Mouse (Mus musculus) v-Abl transformed pro-B cells (cell line): ENCODE measurements around the gene Bcas1.

ENCODE experiments used
- in situ Hi-C, 2 experiments: fragments of 400-800 bp; cut with MboI; formaldehyde crosslinking; loops; one replicate each; pipeline ENCODE4 v1.15.1; 2025; ENCODE audit not compliant: unreplicated experiment in 2 of 2

Bcas1 gene

DNA sequence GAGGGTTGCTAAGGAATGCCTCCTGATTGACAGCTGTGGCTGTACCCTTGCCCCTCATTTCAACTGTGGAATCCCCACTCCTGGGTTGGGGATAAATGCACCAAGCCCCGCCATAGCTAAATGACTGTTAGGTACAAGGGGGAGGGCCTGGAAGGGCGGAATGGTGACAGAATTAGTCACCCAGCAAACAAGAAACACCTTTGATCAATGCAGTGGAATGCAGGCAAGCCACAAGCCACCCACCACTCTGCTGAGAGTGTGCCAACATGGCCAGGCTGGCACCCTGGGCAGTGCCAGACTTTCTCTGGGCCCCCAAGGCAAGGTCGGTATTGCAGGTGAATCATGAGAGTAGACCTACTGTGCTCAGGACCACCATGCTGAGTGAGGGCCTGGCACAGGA lies 3.5 kb downstream of the Bcas1 start:
- in situ Hi-C loops = loop anchor here in 1 of 2 experiments (25.0 kb wide), 1 partner anchor 1437 kb away; no protein-coding TSS in a partner anchor

DNA sequence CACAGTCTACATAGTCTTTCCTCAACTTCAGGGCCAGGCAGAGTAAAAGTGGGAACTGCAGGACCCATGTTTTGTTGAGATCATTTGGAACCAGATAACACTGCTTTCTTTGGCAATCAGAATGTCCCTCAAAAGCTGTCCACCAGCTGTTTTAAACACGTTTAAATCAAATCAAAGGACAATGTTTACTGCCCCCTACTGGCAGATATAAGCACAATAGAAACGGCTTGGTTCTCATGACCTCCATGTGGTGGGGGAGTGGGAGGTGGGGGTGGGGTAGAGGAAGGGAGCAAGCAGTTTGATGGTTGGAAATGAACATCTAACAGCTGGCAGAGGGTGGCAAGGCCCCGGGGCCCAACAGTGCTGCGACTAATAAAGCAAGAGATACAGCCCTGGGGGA lies 5.7 kb downstream of the Bcas1 start:
- in situ Hi-C loops = loop anchor here in 1 of 2 experiments (25.0 kb wide), 1 partner anchor 1435 kb away; no protein-coding TSS in a partner anchor

DNA sequence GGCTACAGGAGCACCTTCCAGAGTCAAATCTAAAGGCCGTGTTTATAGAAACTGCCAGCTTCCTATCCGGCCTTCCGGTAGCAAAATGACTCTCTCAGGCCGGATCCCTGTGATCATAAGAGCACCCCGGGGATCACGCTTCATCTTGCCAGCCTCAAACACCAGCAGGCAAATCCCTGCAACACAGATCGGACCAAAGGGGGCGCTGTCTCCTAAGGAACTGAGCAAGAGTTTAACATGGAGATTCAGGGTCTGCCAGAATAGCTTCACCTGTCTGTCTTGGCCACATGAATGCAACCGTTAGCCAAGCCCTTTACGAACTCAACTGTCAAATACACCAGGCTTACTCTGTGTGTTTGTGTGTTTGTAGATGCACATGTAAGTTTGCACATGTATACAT lies 8.9 kb downstream of the Bcas1 start:
- in situ Hi-C loops = loop anchor here in 1 of 2 experiments (25.0 kb wide), 1 partner anchor 1431 kb away; no protein-coding TSS in a partner anchor

DNA sequence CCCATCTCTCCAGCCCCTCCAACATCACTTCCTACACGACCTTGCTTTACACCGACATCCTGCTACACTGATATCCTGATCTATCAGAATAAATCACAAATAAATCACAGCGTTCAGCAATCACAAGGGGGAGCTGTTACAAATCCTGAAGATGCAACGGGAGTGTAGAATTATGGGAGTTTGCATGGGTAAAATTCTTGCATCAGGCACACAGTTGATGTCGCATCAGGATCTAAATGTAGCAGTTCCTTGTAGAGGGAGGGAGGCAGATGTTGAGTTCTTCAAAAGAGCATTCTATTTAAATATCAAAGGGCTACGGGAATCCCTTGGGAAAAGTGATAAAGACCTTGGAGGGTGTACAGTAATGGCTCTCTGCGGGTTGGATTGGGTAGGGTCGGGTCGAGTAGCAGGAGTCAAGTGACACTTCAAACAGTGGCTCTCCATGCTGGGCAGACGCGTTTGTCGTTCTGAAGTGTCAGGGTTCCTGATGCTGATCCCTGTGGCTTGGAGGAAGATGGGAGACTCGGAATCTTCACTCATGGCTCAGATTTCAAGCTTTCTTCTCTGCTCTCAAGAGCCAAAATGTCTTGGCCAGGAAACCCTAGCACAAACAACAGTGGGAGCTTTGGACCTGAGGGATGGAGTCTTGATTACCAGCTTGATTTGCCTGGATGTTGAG lies 16.0 kb downstream of the Bcas1 start:
- in situ Hi-C loops = loop anchor here in 1 of 2 experiments (25.0 kb wide), 1 partner anchor 1424 kb away; no protein-coding TSS in a partner anchor

DNA sequence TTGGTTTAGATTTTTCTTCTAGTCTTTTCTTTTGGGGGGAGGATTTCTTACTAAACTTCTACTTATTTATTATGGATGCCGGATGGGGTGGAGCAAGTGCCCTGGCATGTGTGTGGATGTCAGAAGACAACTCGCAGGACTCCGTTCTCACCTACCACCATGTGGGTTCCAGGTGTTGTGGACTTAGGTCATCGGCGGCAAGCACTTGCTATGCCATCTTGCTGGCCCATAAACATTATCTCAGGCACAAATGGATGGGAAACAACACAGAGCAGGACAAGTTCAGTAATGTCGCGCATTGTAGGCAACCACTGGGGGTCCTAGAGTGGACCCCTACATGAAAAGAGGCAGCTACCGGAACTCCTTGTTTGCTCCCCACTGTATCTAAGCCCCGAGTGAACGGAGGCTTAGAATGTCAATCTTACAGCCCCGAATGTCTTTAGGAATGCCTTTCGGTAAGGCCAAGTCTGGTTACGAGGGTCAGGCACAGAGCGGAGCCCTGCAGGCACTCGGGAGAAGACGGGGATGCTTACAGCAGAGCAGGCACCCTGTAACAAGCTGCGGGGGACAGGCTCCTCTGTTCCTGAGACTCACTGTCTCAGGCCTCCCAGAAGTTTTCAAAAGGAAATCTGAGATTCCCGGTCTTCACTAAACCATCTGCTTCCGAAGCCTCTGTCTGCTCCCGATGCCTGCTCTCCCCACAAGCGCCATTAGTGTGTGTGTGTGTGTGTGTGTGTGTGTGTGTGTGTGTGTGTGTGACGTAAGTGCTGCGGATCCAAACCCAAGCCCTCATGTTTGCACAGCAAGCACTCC lies 16.8 kb downstream of the Bcas1 start:
- in situ Hi-C loops = loop anchor here in 1 of 2 experiments (25.0 kb wide), 1 partner anchor 1424 kb away; no protein-coding TSS in a partner anchor

DNA sequence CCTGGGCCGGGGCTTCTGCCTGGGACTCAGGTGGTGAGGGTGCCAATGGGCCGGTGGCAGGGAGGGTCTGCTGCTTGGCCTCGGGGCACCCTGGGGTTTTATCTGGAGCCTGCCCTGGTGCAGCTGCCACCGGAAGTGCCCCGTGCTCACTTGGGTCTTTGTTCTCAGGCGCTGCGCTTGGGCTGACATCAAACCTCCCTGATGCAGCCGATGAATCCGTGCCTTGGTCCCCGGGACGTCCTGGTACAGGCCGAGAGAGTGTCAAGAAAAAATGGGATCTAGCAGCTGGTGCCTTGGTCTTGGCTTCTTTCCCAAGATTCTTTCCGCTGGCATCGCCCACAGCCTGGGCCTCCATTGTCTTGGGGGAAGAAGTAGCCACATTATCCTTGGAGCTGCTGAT lies 21.2 kb downstream of the Bcas1 start:
- in situ Hi-C loops = loop anchor here (10.0 to 25.0 kb wide), 2 partner anchors 1412 to 1419 kb away; no protein-coding TSS in a partner anchor

DNA sequence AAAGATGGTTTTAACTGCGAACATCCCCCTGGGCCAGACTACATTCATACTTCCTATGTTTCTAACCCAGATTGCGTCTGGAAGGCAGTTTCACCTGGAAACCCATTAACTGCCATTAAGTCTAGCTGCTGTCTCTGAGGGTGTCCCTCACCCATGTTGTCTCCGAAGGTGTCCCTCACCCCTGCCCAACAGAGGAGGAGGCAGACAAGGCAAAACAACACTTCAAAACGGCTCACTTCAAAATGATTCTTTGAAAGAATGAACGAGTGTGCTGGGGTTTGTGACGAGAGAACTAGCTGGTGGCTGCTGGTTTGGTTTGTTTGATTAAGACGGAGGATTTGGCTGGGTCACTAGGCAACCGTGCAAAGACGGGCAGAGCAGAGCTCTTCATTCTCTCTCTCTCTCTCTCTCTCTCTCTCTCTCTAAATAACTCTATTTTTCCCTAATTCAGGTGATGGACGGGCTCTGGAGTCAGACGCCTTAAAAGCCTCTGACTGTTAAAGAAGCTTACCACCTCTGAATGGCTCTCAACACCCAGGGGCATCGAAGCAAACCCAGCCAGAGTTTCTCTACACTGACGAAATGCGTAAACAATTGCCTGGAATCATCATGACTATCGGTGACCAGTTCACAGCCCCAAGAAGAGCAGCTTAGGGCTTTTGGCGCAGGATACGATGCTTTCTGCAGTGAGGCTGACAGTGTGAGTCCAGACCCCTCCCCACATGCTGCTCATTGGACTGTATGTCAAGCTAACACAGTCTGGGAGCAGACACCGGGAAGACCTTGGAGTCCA lies 22.7 kb downstream of the Bcas1 start:
- in situ Hi-C loops = loop anchor here (5.0 to 25.0 kb wide), 3 partner anchors 48 to 1418 kb away; no protein-coding TSS in a partner anchor

DNA sequence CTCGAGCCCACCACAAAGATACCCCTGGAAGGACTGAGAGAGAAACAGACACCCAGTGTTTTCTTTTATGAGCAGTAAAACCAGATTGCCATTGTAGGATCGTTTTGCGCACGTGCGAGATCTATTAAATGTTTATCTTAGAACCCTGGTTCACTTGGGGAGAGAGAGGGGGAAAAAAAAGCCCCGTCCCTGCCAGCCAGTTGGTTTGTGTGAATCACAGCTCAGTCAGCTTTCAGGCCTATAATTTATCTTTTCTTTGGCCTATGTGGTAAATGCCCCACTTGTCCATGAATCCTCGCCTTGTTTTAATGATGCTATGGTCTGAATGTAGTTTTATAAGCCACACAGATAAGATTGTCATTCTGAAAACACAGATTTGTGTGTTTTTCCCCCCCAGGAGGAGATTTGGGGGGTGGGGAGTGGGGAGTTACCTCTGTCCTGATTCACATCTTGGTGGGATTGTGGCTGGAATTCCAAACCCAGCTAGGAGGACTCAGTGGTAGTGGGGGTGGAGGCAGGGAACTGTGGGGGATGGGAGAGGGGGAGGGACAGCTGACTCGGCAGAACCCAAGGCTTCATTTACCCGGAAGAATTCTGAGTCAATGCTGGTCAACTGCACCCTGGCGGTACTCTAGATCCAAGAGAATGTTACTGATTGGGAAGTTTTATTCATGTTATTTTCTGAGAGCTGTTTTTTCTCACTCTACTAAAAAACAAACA lies 23.8 kb downstream of the Bcas1 start:
- in situ Hi-C loops = loop anchor here (5.0 to 25.0 kb wide), 3 partner anchors 47 to 1417 kb away; no protein-coding TSS in a partner anchor

DNA sequence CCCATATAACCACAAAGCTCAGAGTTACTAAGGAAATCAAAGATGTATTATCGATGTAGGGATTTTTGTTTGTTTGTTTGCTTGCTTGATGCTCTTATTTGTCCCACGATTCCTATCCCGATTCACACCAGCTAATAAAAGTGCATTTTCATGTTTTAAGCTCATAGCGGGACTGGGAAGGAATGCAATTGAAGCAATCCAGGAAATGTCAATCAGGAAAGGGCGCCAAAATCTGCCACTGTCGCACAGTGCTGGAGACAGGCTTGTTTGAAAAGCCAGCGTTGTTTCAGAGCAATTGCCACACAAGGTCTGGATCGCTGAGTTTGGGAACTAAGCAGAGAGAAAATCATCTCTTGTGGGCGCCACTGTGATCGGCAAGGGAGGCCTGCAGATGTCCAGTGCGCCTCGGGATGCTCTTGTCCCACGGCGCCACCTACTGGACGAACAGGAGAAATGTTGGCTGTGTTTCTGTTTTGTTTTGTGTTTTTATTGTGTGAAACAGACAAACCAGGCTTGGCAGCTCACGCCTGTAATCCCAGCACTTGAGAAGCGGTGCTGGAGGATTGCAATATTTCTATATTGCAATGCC lies 26.3 kb downstream of the Bcas1 start:
- in situ Hi-C loops = loop anchor here (5.0 to 25.0 kb wide), 3 partner anchors 44 to 1414 kb away; no protein-coding TSS in a partner anchor

DNA sequence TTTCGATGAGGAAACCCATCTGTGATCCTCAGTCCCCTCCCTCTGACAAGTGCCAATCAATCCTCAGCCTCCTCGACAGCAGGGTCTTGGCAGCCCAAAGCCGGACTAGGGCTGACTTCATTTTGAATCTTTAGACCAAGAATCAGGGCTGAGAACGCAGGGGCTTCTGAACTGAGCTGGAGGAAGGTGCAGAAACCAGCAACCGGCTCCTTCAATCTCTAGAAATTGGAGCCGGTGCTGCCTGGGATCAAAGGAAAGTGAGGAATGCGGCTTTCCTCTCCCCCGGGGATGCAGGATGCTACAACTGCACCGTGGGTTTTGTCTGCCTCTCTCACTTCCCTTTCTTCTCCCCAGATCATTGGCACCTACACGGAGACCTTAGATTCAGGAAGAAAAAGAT lies 27.0 kb downstream of the Bcas1 start:
- in situ Hi-C loops = loop anchor here (5.0 to 25.0 kb wide), 3 partner anchors 43 to 1413 kb away; no protein-coding TSS in a partner anchor

DNA sequence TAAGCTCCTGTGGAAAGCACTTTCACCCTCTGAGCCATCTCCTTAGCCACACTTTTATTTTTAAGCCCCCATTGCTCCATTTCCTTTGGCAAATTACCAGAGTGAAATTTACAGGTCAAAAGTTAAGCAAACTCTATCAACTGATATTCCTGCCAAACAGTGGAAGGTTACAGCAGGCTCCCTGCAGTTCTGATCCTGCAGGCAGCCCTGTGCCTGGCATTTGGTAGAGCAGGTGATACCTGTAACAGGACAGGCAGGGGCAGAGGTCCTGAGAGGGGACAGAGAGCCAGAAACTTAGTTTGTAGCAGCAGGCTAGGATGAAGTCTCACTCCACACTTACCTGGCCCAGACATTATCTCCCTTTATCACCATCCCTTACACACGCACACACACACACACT lies 35.7 kb downstream of the Bcas1 start:
- in situ Hi-C loops = no loop called here

DNA sequence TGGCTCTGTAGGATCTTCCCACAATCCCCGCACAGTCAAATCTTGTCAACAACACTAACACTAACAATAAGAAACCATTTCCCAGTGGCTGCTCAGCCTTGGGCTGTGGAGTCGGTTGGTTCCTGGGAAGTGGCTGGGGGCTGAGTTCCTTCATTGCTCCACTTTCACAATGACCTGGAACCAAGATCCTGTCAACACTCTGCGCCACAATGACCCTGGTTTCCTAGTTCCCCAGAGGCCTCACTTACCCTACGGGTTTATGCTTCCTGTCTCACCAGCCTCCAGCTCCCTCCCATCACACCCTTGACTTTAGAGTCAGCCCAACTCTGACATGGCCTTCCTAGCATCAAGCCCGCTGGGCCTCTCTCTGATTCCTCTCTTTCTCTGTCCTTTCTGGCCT lies 39.3 kb downstream of the Bcas1 start:
- in situ Hi-C loops = no loop called here

DNA sequence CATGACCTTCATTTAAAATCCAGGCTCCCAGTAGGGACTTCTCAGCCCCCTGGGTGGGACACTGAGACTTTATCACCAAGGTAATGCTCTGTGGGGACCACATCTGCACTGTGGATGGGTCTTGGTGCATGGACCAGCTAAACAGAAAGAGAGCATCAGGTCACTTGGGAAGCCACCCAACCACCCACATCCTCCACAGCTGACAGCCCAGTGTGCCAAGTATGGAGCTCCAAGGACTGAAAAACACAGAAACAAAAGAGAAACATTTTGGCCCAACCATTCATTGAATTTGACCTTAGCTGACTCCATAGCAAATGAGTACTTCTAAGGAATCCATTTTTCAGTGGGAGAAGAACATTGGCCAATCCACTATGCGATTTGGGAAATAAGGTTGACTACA lies 42.1 kb downstream of the Bcas1 start:
- in situ Hi-C loops = no loop called here

DNA sequence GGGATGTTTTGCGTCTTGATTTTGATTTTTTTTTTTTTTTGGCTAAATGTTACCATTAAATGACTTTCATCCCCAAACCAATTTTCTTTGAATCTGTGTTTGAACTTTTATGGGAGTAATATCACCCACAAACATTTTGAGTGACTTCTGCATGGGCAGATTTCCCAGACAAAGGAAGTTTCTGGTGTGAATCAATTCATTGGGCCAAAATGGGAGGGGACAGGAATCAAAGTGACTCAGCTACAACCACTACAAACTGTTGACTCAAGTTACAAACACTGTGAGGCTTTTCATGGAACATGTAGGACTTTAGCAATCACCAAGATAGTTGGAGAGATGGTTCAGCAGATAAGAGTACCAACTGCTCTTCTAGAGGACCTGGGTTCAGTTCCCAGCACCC lies 42.9 kb downstream of the Bcas1 start:
- in situ Hi-C loops = no loop called here

DNA sequence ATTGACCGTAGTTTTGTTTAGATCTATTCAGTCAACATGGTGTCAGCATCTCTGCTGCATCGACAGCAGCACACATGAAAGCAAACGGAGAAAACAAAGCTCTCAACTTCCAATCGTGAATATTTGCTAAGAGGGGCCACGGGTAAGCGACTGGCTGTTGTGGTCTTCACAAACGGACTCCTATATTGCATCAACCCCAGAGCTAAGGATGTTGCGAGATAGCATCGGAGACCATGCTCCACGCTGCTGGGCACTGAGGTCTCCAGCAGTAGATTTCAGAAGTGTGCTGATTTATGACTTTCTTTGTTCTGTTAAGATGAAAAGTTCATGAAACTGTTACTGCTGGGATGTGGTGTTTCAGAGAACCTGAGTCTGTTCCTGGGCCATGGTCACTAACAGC lies 54.3 kb downstream of the Bcas1 start:
- in situ Hi-C loops = loop anchor here in 1 of 2 experiments (25.0 kb wide), 1 partner anchor 1839 kb away; no protein-coding TSS in a partner anchor

DNA sequence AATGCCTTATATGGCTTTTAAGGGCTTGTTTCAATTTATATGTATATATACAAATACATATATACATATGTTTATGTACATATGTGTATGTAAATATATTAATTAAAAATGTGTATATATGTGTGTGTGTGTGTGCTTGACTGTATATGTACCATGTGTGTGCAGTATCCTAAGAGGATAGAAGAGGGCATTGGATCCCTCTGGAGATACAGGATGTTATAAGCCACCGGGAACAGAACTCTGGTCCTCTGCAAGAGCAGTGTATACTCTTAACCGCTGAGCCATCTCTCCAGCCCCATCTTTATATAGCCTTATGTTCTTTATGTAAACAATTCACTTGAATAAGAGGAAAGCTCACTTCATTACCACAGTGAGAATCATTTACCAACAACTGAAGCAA lies 62.0 kb downstream of the Bcas1 start:
- in situ Hi-C loops = loop anchor here in 1 of 2 experiments (25.0 kb wide), 1 partner anchor 1847 kb away; no protein-coding TSS in a partner anchor

DNA sequence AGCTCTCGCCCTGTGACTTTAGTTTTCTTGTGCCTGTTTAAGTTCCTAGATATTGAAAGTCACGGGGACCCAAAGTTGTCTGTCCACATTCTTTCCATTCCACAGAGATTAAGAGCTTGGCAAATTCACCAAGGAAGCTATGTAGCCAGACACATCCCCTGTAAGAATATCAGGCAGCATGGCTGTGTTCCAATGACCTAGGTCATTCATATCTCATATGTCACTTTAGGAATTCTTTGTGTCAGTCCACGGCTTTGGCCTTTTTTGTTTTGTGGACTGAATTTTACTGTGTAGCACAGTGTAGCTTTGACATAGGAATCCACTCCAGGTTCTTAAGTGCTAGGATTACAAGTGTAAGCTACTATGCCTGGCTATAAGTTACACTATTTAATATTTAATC lies 62.4 kb downstream of the Bcas1 start:
- in situ Hi-C loops = loop anchor here in 1 of 2 experiments (25.0 kb wide), 1 partner anchor 1847 kb away; no protein-coding TSS in a partner anchor

DNA sequence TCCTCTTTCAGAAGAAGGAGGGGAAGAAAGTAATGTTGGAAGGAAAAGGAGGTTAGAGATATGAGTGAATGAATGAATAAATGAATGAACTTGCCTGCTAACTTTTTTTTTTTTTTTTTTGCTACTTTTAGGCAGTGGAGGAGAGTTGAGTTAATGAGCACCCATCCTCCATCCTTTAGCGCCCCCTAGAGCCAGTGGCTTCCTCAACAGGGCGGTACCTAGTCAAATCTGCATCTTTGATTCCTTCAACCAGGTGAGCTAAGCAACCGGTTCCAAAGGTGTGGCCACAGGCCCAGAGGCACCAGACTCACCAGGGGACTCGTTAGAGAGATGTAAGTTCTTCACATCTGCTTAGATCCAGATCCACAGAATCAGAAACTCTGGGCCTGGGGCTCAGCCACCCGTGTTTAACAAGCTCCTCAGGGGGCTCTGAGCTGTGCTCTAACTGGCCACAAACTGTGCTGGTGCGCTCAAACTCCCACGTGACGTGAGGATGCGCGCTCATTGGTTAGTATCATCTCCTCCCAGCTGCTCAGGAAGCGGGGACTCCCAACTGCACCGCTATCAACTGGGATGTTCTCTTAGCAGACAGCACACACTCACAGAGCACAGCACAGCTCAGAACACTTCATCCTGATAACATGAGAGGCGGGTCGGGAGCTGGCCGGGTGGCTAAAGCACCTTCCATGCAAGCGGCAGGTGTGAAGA lies 70.8 kb downstream of the Bcas1 start:
- in situ Hi-C loops = loop anchor here (5.0 to 25.0 kb wide), 5 partner anchors 45 to 1855 kb away; partner anchors contain the start of gene Zfp64 (in 1 of the 2)
